Mouse (Mus musculus) thymus, adult 2 months (tissue): ENCODE results near the gene Ermard.

Experiments used
- CTCF ChIP-seq: fragments of 200-500 bp; IDR thresholded peaks from 2 replicates; pipeline ENCODE4 v1.5.1; 2012; ENCODE audit warnings: mild to moderate bottlenecking, control low read depth, low read length, moderate library complexity, borderline replicate concordance; ENCODE audit not compliant: control insufficient read depth, poor library complexity, insufficient read depth; ENCODE audit errors: extremely low read depth
- POLR2A ChIP-seq: fragments of 200-500 bp; IDR thresholded peaks from 2 replicates; pipeline ENCODE4 v1.6.1; 2012; ENCODE audit warnings: mild to moderate bottlenecking, low read length, control low read depth, moderate library complexity; ENCODE audit not compliant: control insufficient read depth, poor library complexity, insufficient read depth; ENCODE audit errors: extremely low read depth

DNA sequence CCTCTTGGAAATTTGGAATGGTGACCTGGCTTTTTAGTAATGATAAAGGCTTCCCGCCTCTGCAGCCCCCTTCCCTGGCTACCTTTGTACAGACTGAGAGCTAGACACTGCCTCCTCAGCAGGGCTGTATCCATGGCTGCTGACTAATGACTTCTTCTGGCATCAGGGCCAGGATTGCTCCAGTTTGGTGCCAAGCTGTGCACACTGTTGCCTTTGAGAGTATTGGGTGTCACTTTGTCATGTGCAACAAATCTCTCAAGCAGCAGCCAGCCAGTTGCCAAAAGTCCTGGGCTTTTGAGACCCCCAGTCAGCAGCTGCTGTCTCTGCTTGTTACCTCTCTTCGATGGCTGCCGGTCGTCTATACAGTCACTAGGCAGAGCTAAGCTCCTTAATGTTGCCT, 60.3 kb downstream of the Ermard start:
- TF ChIP-seq POLR2A (no peak), CTCF (no peak)
